Mouse (Mus musculus): Measurements from ENCODE around the gene Syt1. TPM values are rescaled to one million over a fixed set of nuclear protein-coding genes. Genes with fewer than 3 reads are reported as not detected.

Gene Syt1
- total RNA-seq, 2 experiments from 2014 or later = 865 to 924 TPM

DNA sequence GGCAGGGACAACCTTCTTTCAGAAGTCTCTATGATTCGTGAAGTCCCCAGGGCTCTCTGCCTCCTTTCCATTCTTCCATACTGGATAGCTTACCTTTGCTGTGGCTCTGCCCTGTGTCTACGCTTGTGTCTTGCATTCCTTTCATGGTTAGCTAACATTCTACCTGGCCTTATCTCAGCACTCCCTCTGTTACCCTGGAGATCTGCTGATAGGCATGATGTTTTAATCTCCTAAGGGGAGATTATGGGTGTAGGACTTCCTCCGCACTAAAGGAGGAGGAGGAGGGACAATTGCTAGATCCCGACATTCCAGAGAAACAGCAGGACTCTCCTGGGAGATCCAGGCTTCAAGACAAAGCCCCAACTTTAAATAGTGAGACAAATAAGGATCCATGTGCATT is 479.7 kb downstream of the Syt1 start:
- no peak for DNase-seq (ENCODE audit: low spot score in 2 of 2)

DNA sequence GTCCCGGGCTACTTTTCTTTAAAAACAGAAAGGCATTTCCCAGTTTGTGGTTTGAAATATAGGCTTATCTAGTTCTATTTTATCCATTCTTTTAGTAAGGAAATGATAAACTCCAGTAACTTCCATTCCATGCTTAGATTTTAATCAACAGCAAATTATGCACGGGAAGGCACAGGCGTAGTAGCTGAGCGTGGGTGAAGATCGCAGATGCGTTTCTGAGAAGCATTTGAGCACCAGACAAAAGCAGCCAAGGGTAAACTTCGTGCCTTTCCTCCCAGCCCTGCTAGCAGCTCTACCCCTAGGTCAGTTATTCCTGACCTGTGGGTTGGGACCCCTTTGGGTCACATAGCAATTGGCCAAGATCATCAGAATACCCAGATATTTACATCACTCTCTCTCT is 482.4 kb downstream of the Syt1 start:
- no peak for DNase-seq (ENCODE audit: low spot score in 2 of 2)

DNA sequence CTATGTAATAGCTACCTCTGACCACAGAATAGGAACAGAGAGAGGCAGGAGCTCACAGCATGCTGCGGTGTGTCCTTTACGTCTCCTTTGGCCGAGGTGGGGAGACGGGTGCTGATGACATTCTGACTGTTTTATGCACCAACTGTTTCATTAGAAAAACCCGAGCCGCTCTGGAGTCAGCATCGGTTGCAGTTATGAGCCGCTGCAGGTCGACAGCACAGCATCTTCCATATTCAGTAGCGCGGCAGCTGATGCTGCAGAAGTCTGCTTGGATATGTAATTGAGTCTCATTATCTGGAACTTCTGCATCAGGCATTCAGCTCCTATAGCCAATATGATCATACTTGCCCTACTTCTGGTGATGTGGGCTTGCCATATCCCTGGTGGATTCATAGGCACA is 485.3 kb downstream of the Syt1 start:
- no peak for DNase-seq (ENCODE audit: low spot score in 2 of 2)

DNA sequence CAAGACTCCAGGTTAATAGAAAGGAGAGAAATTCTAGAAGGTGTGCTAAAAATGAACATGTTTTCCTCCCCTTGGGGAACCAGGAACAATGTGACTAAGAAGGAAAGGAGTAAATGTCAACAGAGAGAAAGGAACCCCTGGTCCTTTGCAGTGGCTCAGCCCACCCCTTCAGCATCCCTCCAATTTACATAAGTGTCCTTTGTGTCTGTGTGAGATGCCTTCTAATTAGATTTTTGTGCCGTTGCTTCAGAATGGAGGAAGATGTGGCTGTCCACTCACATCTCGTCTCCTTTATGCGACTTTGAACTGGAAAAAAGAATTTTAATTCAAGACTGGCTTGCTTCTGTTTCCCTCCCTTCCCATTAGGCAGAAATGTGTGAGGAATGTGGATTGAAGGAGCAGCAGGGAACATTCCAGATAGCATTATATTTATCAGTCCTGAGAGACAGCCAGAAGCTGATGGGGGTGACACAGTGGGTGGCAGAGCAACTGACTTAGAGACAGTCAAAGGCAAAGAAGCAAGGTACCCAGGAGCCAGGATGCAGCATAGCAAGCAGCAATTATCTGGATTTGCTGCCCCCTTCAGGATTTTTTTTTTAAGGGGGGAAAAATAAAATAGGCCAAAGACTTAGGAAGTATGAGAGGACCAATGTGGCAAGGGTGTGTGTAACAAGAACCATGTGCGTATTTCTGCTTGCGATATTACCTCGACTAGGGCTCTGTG is 486.3 kb downstream of the Syt1 start:
- DNase-seq (ENCODE audit: low spot score in 2 of 2) = no peak

DNA sequence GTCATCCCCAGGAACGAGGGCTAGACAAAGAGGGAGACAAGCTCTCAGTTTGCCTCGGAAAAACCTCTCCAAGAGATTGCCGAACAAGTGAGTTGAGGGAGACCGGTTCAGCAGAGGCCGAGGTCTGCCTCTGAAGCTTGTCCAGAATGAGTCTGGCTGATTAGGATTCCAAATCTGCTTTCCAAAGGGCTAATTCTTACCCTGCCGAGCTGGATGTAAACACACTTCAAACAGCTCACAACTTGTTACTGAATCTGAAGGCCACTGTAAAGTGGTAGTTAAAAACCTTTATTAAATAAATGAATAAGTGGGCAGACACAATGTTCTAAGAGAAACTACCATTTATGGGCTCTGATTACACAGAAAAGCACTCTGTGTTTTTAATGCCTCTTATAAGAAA is 491.6 kb downstream of the Syt1 start:
- DNase-seq (ENCODE audit: low spot score in 2 of 2) = no peak

DNA sequence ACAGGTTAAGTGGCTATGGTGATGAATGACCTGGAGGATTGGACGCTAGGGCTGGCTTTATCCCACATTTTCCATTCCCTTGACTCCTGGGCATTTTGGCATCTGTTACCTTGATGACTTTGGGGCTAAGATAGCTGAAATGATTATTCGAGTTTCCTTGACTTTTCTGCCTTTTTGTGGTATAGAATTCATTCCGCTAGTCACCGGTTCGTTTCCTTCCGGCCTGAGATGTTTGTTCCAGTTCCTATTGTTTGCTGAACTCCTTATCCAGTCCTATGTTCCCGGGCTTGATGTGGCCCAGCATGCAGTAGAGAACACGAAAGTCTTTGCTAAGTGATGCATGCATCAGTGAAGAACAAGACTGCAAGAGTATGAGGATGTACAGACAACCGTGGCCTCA is 493.7 kb downstream of the Syt1 start:
- no peak for DNase-seq (ENCODE audit: low spot score in 2 of 2)

DNA sequence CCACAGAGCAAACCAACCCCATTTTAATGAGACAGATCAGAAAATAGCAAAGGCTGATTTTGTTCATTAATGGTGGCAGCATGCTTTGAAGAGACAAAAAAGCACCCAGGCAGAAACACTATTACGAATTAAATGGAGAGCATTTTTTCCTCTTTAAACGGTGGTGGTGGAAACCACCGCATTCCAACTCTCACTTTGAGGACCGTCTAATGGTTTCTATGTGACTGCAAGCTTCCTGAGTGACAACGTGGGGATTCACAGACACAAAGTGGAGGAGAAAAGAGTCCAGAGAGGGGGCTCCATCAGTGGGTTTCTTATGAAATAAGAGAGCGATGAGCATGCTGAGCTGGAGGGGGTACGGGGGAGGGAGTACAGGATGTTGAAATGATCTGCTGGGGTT is 496.1 kb downstream of the Syt1 start:
- DNase-seq (ENCODE audit: low spot score in 2 of 2) = no peak

DNA sequence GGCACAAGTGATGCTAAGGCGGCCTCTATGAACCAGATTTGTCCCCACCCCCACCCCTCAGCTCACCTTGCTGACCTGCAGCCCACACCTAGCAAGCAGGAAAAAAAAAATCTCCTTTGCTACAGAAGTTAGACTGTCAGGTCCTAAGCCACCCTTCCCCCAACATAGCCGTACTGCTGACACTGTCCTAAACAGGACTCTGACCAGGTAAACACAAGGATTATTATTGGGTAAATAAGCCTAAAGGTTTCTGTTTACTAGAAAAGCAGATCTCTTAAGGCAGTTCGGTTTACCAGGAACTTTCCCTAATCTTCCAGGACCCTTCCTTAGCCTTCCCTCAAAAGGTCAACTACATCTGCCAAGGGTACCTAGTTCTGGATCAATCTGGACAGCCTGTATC is 501.2 kb downstream of the Syt1 start:
- no peak for DNase-seq (ENCODE audit: low spot score in 2 of 2)

DNA sequence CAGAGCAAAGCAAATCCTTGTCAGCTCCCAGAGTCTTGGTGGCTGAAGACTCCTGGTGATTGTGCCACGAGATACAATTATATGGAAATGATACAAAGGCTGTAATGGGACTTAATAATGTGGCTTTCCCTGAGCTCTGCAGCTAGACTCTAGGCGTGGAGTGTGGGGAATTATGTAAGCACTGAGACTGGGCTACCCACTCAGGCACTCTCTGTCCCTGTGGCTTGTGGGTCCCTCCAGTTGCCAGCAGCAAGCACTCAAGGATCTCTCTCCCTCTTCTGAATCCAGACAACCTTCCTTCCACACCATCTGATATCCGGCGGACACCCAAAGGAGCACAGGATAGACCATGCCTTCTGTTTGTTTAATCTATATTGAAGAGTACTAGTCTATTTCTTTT is 503.9 kb downstream of the Syt1 start:
- DNase-seq (ENCODE audit: low spot score in 2 of 2) = no peak

DNA sequence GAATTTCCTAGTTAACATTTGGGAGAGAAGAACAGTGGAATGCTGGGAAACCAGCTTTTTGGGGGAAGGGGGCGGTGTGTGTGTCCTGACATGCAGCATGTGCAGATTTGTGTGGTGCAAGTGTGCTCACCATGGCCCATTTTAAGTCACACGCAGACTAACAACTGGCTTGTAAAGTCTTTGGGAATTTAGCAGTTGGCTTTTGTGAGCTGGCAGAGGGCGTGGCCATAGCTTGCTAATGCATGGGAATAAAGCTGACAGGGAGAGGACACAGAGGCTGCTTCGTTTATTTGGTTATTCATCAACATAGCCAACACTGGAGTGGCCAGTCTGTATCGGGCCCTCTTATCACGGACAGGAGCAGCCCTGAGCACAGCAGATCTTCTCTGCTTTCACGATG is 505.9 kb downstream of the Syt1 start:
- no peak for DNase-seq (ENCODE audit: low spot score in 2 of 2)

DNA sequence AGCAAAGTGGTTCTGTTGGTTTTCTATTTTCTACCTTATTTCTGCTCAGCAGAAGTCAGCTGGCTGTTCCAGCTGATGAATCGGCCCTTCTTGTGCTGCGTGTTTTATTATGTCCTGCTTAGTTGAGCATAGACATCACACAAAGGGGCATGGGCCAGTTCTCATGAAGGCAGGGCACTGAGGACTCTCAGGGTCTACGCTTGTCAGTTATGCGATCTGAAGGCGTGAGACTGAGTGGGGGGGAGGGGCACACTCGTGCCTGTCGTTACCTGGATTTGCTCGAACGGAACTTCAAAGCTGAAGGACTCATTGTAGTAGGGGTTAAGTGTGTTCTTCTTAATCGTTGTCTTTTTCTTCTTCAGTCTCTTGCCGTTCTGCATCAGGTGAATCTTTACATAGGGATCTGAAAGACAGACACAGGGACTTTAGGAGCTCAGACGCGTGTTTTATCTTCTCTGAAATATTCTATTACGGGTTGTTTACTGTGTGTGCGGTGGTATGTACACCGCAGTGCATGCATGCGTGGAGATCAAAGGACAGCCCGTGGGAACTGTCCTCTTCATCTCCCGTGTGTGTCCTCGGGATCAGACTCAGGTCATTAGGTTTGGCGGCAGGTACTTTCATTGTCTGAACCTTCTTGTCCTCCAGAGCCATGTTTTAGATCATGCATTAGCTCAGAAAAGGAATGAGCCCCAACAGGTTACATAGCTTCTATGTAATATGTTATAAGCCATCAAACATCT is 506.5 kb downstream of the Syt1 start:
- no peak for DNase-seq (ENCODE audit: low spot score in 2 of 2)

DNA sequence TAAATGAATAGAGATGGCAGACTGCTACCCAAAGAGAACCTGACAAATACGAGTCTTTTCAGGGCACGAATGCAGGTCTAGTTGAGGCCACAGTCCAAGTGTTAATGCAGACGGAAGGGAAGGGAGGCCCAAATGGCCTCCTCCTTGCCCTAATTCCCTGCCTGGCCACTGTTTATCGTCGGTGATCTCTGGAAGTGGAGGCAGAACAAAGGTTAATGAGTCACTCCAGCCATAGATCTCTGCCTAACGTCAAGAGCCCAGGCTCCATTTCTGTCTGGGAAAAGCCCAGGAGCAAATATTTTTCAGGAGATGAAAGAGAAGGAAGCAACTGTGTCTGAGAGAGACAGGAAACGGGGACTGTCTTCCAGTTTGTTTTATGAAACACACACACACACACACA is 520.6 kb downstream of the Syt1 start:
- no peak for DNase-seq (ENCODE audit: low spot score in 2 of 2)

DNA sequence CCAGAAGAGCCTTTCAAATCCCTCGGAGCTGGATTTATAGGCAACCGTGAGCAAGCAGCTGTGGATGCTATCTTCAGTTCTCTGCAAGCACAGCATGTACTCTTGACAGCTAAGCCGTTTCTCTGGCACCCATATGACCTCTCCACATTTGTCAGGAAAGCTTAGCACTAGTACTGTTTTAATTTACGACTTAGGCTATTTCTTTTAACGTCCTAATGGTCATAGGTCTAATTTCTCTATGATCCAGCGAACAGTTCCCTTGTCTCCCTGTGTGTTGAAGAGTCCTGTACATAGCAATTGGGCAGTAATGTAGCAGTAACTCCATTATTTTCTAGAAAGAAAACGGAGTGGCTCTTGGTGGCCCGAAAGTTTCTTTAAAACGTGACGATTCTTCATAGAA is 526.8 kb downstream of the Syt1 start:
- DNase-seq (ENCODE audit: low spot score in 2 of 2) = no peak

DNA sequence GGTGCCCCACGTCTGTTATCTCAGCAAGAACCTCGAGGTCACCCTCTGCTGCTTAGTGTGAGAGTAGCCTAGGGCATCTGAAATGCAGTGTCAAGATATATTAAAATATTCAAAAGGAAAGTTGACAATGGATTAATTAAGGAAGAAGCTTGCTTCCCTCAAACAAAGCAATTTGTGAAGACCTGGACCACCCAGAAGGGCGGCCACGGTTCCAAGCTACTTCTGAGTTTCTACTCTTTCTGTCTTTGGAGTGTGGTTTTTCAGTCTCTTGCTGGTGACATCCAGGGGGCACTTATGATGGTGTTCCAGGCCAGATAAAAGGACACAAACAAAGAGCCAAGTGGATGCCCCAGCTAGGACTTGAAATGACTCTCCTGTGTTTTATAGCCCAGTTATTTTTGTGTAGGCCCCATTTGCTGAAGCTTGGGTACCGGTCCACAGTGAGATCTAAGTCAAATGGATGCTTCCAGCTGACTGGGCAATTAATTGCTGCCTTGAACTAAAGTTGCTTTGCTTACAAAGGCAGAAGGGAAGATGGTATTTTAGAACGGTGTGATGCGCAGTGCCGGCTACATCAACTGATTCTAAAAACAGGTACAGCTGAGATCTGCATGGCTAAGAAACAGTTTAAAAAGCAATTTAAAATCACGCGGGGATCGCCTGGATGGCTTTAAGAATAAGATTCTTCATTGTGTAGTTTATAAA is 530.5 kb downstream of the Syt1 start:
- no peak for DNase-seq (ENCODE audit: low spot score in 2 of 2)

DNA sequence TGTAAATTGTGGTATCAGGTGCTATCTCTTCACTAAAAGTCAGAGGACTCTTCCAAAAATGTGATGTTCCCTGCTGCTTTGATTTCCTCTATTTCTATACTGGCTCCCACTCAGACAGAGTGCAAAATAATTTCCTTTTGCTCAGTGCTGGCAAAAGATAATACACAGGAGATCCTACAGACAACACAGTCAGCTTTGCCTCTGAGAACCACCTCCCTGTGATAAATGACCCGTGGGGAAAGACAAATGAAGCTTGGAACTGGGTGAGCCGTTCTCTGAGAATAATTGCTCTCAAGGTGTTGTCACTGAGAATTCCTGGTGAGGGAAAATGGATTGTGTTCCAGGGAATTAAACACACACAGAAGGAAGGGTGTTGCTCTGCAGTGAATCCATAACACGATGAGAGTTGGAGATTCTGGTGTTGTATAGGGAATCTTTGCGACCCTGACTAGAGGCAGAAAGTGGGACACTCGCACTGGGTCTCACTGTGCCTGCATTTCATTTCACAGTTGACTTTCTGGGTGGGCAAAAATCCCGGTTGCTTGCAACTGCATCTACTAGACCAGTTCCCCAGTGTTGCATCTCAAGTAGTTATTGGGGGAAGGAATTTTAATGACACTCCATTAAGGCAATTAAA is 540.3 kb downstream of the Syt1 start:
- no peak for DNase-seq (ENCODE audit: low spot score in 2 of 2)

DNA sequence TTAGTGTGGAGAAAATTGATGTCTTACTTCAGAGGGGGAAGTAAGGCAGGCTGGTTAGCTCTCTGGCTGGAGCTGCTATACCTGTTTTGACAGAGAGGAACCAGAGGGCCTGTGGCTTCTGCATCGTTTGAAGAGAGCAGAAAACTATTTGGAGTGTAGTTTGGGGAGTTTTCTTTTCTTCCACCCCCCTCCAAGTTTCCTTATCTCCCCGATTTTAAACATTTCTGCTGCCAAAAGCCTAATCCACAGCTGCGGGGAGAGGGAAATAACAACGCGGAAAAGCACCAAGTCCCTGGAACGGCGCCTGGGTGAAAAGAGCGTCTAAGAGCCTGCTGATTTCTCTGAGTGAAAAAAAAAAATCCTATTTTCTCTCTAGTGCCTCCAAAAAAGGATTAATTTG is 544.2 kb downstream of the Syt1 start:
- DNase-seq (ENCODE audit: low spot score in 2 of 2) = no peak

DNA sequence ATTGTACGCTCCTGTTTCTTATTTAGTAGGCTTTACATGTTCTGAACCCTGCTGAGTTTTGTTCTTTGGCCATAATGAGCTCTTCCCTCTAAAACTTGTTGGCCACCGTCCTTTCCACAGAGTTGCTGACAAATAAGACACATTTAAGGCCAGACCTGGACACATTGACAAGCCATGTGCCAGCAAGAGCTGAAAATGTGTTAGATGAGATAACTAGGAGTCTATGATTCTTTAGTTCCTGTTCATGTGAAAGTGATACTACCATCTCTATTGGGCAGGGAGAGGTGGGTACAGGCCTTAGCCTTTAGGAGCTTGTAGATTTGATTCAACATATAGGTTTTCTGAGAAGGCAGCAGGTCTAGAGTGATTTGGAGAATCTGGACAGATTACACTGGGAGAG is 548.9 kb downstream of the Syt1 start:
- no peak for DNase-seq (ENCODE audit: low spot score in 2 of 2)

DNA sequence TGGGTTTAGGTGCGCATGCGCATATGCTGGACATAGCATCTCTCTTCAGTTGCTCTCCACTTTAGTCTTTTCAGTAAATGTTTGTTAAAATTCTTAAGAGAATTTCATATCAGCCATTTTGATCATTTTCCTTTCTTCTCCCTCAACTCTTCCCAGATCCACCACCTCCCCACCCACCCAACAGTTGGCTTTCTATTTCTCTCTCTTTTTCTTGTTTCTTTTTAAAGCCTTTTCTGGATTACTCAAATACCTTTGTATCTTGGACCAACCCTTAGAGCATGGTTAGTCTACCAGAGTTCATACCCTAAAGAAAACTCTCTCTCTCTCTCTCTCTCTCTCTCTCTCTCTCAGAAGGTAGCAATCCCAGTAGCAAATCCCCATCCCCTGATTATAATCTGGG is 553.7 kb downstream of the Syt1 start:
- DNase-seq (ENCODE audit: low spot score in 2 of 2) = no peak

DNA sequence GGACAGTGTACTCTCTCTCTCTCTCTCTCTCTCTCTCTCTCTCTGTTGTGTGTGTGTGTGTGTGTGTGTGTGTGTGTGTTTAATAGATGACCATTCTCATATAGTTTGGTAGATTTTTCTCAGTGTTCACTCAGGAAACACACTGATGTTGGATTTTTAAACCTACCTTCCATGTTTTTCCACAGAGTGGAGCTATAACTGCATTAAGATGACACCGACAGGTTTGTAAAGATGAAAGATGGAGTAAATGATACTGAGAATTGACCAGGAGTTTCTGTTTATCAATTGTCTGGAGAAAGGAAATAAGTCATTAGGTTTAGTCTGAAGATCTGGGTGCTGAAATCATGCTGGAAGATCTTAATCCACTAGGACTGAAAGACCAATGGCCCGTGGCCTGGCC is 554.9 kb downstream of the Syt1 start:
- peak in 1 of 2 experiments; percentile 45 for DNase-seq (ENCODE audit: low spot score in 2 of 2)

DNA sequence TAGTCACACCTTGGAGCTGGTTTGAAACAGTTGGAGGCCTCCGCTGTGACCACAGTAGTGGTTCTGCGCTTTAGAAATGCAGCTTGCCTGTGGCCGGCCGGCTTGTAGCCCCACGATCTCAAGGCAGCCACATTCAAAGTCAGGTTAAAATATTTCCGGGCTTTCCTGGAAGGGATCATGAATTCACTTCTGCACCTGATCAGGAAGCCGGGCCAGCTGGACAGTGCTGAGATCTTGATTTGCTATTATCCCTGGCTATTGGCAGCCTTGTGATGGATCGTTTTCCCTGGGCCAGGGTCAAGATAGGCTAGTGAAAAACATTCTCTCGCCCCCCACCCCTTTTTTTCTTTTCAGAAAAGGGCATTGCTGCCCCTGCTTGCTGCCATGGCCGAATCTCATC is 555.6 kb downstream of the Syt1 start:
- no peak for DNase-seq (ENCODE audit: low spot score in 2 of 2)

DNA sequence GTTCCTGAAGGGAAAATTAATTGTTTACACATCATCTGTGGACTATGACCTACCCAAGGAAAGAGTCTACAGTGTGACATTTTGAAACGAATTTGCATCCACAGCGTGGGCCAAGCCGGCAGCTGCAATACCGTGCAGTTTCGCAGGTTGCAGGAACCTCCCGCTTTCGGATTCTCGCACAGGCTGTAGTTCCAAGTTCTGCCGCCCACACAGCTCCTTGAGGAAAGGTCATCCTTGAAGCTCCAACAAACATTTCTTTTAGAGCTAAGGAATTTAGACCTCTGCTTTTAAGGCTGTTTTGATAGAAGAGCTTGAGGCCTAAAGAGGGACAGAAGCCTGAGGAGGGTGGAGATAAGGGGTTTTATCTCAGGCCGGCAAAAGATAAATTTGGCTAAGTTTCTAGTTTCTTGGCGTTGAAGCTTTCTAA is 556.1 kb downstream of the Syt1 start:
- no peak for DNase-seq (ENCODE audit: low spot score in 2 of 2)

DNA sequence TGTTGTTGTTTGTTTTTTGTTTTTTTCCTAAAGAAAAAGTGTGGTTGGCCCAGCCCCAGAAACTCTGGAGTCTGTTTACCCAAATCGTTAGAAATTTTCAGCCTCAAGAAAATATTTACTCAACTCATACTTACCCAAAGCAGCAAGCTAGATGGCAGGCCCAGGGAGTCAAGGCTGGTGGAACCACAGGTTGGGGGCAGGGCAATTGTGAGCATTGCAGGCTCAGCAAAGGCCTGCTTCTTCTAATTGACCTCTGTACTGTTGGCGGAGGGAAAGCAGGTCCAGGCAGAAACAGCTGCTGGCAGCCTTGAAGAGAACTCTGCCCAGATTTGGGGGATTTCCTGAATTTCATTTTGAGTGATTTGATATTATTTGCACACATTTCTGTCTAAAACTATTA is 557.2 kb downstream of the Syt1 start:
- DNase-seq (ENCODE audit: low spot score in 2 of 2) = no peak
